Mouse (Mus musculus): ENCODE measurements around the gene 4930438A08Rik. TPM values are rescaled to one million over a fixed set of nuclear protein-coding genes. Genes with fewer than 3 reads are reported as not detected.

4930438A08Rik gene
- total RNA-seq, 4 experiments from 2014 or later, result not detected

- no peak for DNase-seq (ENCODE audit: low spot score)
Observed at GRCm38 (mm10) chr11:58323570-58324340, 49.2 kb downstream of the 4930438A08Rik start.

DNA sequence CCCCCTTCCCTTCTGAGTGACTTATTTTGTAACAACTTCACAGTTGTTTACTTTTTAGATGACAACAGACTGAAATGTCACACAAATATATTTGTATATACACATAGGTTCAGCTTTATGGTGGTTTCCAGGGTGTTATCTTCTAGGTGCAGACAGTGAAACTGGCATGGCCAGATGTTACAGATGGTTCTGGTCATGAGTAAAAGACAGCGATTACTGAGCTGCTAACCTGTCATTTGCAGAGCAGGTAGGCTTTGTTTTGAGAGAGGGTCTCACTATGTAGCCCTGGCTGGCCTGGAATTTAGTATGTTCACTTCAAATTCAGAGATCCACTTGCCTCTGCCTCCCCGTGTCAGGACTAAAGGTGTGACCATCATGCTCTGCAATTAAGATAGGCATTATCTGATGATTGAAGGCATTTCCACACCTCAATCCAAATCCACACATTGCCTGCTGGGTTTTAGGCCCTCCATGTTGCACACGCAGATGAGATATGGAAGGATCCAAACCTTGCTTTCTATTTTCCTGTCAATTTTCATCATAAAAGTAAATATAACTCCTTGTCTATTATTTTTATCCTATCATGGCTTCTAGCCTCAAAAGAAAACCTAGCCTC, 50.1 kb downstream of the 4930438A08Rik start:
- no peak for DNase-seq (ENCODE audit: low spot score)

GRCm38 (mm10) chr11:58326781-58327180, 52.2 kb downstream of the 4930438A08Rik start:
- DNase-seq (ENCODE audit: low spot score), result no peak

GRCm38 (mm10) chr11:58329906-58330275, 55.3 kb downstream of the 4930438A08Rik start:
- no peak for DNase-seq (ENCODE audit: low spot score)

GRCm38 (mm10) chr11:58330276-58331148, 55.9 kb downstream of the 4930438A08Rik start, which contains the start of the genes Zfp672 and Sh3bp5l:
Zfp672 (minus strand) TSS chr11:58330339.
Sh3bp5l (plus strand) TSS chr11:58330724.
- DNase-seq (ENCODE audit: low spot score), result peak; percentile 96

- DNase-seq (ENCODE audit: low spot score), result no peak
Observed at GRCm38 (mm10) chr11:58331149-58331495, 56.5 kb downstream of the 4930438A08Rik start.

- no peak for DNase-seq (ENCODE audit: low spot score)
Observed at GRCm38 (mm10) chr11:58331546-58331945, 56.9 kb downstream of the 4930438A08Rik start.

GRCm38 (mm10) chr11:58334746-58335145, 60.1 kb downstream of the 4930438A08Rik start:
- peak; percentile 53 for DNase-seq (ENCODE audit: low spot score)

Other genes starting within 250 kb of the 4930438A08Rik start
- not detected for gene Gm12248, start 181.7 kb upstream of the 4930438A08Rik start, total RNA-seq (2022)
- 10 to 100 TPM; 34.2 to 36.4 (median 35.8) TPM for gene Cnot8, start 170.6 kb upstream of the 4930438A08Rik start, total RNA-seq (2022)
- 1 to 10 TPM; 8.8 to 9.6 (median 9.2) TPM for gene Gemin5, start 106.3 kb upstream of the 4930438A08Rik start, total RNA-seq (2022)
- 10 to 100 TPM; 45.6 to 62.3 (median 52.4) TPM for gene Mrpl22, start 103.1 kb upstream of the 4930438A08Rik start, total RNA-seq (2022)
- gene Igtp, start 75.2 kb upstream of the 4930438A08Rik start, total RNA-seq (2022), result 10 to 100 TPM in 2 of 4 experiments, 1 to 10 TPM in 2; 8.5 to 10.9 (median 9.5) TPM
- 10 to 100 TPM; 10.8 to 11.6 (median 11.5) TPM for gene Irgm2, start 75.2 kb upstream of the 4930438A08Rik start, total RNA-seq (2022)
- gene Zfp692, start 32.3 kb downstream of the 4930438A08Rik start, total RNA-seq (2022), result 1 to 10 TPM; 3.0 to 5.0 (median 3.5) TPM
- 10 to 100 TPM; 41.4 to 45.8 (median 45.2) TPM for gene Zfp672, start 55.5 kb downstream of the 4930438A08Rik start, total RNA-seq (2022)
- 10 to 100 TPM; 25.4 to 36.8 (median 30.4) TPM for gene Sh3bp5l, start 55.9 kb downstream of the 4930438A08Rik start, total RNA-seq (2022)
- gene Lypd8, start 104.2 kb downstream of the 4930438A08Rik start, total RNA-seq (2022), result not detected
- gene 1810065E05Rik, start 146.3 kb downstream of the 4930438A08Rik start, total RNA-seq (2022), result not detected
- gene Gm12253, start 157.8 kb downstream of the 4930438A08Rik start, total RNA-seq (2022), result not detected
- gene Lypd9, start 178.1 kb downstream of the 4930438A08Rik start, total RNA-seq (2022), result not detected
- not detected for gene Olfr30, start 187.5 kb downstream of the 4930438A08Rik start, total RNA-seq (2022)
- gene Olfr332, start 217.8 kb downstream of the 4930438A08Rik start, total RNA-seq (2022), result not detected
- gene Olfr331, start 227.8 kb downstream of the 4930438A08Rik start, total RNA-seq (2022), result not detected

All from heart, adult 8-10 months (tissue).